Comparison of ENCODE assay signal across 16 mouse cellular contexts in the genomic region with DNA sequence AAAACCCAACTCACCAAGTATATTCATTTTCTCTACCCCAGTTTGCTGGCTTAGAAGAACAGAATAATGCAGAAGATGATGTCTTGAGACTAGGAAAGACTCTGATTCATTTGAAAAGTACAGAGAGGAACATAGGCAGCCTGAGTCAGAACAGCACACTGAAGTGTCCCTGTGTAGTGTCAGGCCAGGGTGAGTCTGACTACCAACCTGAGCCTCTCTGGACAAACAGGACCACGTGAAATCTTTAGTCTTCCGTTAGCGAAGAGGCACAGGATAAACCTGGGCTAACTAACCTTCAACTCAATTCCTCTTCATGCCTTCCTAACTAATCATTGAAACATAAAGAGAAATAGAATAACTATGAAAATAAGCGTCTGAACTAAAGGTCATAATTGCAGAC.
"Had no signal": no experiment of that assay in that cellular context is flagged by ENCODE, and none has a peak within 500 bp of the region (broad histone marks: within the 10 kb centered on the region; RNA-seq: fewer than 3 reads in every experiment).

No protein-coding gene starts in this region.

- DNase-seq: retina, postnatal 1 day; right cerebral cortex, adult 18-20 months; right cerebral cortex, postnatal 25 days; right cerebral cortex, postnatal 4 days; spleen, adult 18-20 months; thymus, adult 18-20 months; thymus, adult 2 months; thymus, postnatal 14 days; thymus, postnatal 25 days; thymus, postnatal 36 days; thymus, postnatal 4 days had no signal

- H3K27ac ChIP-seq: neural tube, embryonic 12.5 days; neural tube, embryonic 13.5 days; neural tube, embryonic 15.5 days; stomach, embryonic 15.5 days; stomach, postnatal 0 days had no signal

- H3K4me2 ChIP-seq: neural tube, embryonic 12.5 days; neural tube, embryonic 13.5 days; neural tube, embryonic 15.5 days; stomach, embryonic 15.5 days had no signal

- H3K9me3 ChIP-seq: neural tube, embryonic 12.5 days; neural tube, embryonic 13.5 days; neural tube, embryonic 15.5 days; stomach, embryonic 15.5 days had no signal

- H3K27me3 ChIP-seq: neural tube, embryonic 12.5 days; neural tube, embryonic 13.5 days; neural tube, embryonic 15.5 days; stomach, embryonic 15.5 days had no signal

- H3K4me1 ChIP-seq: neural tube, embryonic 12.5 days; stomach, embryonic 15.5 days had no signal

- H3K4me3 ChIP-seq: neural tube, embryonic 12.5 days; neural tube, embryonic 13.5 days; neural tube, embryonic 15.5 days; stomach, embryonic 15.5 days had no signal

- H3K36me3 ChIP-seq: neural tube, embryonic 12.5 days; neural tube, embryonic 13.5 days; neural tube, embryonic 15.5 days had no signal

- H3K9ac ChIP-seq: neural tube, embryonic 12.5 days; neural tube, embryonic 13.5 days; neural tube, embryonic 15.5 days; stomach, embryonic 15.5 days had no signal
